Mouse (Mus musculus): ENCODE measurements at regions not wholly inside any gene's neighbourhood (a gene's known extent, or its start where the extent isn't known, plus 50 kb on each side); places are given as distances from the start of the nearest gene placed in this dataset.
A peak's percentile ranks its signal among the peaks of the same experiment; 100 is the strongest.

DNA sequence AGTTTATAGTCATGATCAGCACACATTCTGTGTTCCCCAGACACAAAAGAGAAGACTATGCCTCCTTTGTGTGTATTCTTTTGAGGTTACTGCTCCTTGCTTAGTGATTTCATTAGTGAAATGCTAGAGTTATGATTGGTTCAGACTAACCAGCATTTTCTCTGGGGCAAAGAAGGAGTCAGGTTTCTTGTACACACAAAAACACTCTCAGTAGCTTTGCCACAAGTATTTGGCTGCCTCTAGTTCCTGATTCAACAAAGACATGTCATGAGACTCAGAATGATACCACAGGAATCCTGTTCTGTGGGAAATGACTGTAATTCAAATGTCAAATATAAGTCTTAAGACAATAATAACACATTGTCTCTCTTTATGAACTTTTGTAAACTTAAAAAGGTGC, 86.9 kb downstream of the Alx1 start:
- DNase-seq, result no peak

DNA sequence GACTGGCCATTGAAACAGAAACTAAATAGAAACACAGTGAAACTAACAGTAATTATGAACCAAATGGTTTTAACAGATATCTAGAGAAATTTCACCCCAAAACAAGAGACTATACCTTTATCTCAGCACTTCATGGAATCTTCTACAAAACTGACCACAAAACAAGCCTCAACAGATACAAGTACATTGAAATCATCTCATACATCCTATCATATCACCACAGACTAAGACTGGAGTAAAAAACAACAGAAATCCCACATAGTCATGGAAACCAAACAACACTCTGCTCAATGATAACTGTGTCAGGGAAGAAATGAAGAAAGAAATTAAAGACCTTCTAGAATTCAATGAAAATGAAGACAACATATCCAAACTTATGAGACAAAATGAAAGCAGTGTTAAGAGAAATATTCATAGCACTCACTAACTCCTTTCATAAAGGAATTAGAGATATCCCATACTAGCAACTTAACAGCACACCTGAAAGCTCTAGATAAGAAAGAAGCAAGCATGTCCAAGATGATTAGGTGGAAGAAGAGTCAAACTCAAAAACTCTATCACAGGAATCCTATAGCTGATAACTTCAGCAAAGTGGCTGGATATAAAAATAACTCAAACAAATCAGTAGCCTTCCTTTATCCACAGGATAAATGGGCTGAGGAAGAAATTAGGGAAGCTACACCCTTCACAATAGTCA, 89.0 kb downstream of the Alx1 start:
- DNase-seq, result no peak

DNA sequence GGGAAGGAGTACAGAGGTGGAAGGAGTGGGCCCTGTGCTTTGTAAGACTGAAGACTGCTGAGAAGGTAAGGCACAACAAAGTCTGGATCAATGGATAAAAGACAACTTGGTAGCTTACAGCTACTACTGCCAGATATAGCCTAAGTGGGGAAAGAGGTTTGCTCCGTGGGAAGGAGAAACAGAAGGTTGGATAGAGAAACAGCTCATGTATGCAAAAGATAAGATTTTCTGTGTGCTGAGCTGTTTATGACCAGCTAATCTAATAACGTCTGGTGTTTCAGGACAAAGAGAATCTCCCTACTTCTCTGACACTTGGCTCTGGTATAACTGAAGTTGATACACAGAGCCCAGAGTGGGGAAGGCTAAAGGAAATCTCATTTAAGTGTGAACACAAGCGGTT, 98.6 kb downstream of the Alx1 start:
- DNase-seq, result no peak

DNA sequence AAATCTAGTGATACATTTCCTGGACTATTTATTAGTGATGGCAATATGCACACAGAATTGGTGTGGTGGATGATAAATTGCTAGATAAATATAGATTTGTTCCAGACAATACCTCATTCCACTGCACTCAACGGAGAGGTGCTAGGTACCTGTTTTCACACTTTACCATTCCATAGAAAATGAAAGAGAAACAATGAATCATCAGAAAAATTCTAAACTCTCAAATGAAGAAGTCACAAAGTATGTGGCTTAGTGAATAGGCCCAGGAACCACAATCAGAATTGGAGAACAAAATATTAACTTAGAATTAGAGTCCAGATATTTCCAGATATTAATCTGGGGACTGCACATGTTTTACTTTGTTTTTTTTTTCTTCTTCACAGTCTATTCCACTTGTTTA, 101.4 kb downstream of the Alx1 start:
- no peak for DNase-seq

DNA sequence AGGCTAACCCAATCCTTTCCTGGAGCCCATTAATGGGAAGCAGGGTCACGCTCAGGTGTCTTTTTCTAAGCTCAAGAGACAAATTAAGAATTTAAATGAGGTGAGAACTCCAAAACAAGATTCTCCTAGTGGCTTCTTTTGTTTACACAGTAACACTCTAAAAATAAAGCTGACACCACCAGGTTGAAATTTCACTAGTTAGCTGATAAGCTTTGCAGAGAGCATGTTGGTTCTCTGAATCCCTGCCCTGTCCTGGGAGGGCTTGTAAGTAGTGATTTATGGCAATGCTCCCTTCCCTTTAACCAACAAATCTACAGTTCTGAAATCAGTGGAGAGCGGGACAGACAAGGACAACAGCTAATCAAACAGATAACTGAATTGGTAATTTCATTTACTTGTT, 132.6 kb downstream of the Alx1 start:
- no peak for DNase-seq

DNA sequence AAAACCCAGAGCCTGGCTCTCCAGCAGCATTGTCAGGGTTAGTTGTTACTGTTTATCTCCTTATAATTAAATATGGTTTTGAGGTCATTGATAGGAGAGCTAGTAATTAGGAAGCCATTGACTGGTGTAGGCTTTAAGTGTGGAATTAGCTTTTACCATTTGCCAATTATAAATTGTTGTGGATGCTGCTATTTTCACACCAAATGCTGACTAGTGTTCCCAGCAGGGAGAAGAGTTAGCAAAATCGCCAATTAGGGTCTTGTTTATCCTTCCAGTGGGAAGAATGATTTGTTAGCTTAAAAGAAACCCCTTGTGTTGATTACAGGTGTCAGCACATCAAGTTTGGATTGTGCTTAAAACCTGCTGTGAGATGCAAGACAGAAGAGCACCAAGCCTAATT, 134.1 kb downstream of the Alx1 start:
- no peak for DNase-seq

DNA sequence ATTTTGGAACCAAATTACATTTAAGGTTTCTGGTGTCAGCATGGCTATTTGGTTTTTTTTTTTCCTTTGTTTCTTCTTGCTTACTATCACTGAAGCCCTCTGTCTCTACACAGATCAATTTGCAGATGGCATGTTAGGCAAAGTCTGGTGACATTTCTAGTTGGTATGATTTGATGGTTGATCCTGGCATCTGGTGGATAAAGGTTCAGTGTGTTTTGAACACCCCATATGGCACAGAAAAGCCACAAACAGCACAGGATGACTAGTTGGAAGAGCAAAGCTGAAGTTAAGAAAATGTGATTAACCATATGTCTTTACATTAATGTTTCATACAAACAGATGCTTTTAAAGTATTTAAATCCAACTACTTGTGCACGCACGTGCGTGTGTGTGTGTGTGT, 137.6 kb downstream of the Alx1 start:
- no peak for DNase-seq

DNA sequence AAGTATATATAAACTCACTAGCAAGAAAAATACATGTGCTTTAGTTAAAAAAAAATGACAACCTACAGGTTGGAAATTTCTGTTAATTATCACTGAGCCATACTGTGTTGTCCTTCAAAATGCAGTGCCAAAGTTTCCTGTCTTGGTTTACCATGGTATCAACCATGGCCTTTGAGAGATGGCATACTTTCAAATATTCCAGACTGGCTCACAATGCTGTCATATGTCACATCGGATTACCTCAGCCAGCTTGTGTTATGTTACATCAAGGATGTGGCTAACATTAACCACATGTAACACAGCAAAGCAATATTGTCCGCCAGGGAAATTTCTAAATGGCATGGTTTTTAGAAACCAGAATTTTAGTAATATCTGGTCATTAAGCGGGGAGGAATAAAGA, 140.3 kb downstream of the Alx1 start:
- DNase-seq, result no peak

DNA sequence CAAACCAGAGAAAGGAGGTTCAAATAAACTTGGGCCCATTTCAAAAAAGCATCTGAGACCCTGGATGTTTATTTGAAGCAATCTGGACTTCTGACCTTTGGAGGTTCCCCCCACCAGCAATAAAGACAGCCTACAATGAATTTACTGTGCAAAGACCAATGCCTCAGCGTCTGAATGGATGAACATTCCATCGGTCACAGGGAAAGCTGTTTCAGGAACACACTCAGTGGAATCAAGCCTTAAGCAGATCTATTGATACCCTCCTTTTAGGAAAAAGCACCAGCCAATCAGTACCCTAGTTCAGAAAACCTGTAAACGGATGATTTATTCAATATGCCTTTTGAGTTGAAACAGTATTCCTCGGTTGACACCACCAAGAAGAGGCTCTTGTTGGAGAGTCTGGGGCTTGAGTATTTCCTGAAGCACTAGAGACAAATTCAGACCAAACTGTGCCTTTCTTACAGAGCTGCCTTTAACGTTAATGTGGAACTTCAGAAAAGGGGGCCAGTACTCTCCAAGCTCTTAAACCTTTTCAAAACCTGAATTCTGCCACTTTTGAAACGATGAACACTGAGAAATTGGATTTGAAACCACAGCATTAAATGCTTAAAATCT, 148.1 kb downstream of the Alx1 start:
- no peak for DNase-seq

DNA sequence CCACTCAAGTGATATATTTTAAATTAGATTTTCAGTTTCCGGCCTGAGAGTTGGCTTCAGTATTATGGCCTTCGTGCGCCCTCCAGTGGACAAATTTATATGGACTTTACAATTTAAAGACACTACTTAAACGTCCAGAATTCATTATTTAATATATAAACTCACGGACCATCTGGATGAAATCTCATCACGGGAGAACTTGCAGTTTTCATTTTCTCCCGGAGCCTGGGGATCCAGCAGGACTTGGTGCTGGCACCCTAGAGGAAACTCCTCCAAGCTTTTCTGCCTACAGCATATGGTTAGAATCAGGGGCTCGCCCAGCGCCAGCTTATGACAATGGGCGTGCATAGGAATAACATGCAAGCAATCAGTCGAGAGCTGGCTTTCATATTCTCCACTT, 152.0 kb downstream of the Alx1 start:
- DNase-seq, result peak; percentile 42

DNA sequence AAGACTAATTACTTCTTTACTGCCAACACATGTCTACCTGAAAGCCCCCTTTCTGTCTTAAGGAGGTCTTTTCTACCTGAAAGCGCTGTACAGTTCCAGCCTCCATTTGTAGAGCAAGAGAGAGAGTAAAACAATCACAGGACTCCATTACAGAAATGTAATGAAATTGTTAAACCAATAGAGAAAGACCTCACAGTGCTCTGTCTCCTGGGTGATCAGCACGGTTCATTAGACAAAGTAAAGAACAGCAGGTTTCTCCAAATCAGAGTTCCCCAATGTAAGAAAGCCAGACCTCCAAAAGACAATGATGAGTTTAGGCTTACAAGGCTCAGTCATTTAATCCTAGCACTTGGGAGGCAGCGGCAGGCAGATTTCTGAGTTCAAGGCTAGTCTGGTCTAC, 153.1 kb downstream of the Alx1 start:
- DNase-seq, result no peak

DNA sequence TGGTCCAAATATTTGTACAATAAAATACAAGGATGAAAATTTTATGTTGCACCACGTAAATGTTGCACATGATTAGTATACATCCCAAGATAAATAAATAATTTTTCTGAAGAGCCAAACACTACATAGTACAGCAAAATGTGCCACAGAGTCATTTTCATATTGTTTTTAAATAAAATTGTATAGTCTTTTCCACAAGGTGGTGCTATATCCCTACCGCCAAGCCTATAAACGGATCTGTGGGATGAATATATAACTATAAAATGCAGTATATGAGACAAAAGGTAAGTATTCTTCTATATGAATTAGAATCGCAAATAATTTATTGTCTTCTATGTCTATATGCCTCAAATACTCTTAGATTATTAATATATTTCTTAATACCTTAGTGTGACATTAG, 163.1 kb downstream of the Alx1 start:
- no peak for DNase-seq

DNA sequence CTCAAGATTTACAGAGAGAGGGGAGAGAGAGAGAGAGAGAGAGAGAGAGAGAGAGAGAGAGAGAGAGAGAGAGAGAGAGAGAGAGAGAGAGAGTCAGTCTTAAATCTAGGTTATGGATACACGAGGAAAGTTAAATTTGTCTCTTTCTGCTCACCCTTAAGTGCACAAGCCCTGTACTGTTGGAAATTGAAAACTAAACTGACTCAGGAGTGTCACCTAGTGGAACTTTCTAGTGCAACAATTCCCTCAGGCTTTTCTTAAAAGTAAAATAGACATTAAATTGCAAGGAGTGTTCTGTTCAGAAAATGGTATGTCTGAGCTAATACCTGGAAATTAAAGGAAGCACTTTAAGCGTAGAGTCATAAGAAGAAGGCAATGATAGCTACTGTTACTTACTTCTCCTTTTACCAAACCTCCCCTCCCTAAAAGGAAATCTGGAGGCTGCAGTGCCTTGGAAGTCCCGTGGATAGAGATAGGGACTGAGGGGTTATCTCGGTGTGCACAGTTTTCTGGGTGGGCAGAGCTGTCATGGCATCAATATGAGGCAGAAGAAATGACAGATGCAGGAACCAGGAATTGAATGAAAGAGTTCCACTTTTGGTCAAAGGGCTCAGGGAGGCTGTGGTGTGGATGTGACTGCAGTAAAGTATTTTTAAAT, 193.3 kb downstream of the Alx1 start:
- DNase-seq, result no peak

DNA sequence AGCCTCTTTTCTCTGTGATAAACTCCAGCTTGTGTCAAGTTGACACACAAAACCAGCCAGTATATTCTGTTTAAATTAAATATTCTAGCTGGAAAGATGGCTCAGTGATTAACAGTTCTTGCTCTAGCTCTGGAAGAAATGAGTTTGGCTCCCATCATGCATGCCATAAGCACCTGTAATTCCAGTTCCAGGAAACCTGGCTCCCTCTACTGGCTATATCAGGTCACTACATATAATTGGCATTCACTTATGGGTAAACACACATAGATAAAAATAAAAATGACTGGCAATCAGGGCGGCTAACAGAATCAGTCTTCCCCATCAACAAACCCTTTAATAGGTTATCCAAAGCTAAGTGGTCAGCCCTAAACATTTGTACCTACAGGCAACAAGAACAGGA, 194.2 kb downstream of the Alx1 start:
- no peak for DNase-seq

DNA sequence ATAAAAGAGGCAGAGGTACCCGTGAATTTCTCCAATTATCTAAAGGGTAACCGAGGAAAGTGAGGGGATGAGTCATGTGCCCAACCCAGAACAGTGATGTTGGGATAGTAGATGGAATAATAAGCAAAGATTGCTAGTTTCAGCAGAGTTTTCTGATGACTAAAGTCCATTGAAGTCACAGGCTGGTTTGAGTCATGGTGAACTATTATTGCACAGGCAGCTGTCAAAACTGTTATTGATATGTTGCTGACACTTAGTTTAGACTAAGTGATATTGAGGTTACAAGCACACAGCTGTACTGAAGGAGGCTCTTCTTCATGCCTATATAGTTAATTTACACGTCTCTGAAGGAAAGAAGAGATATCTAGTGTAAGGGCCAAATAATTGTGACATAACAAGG, 200.4 kb downstream of the Alx1 start:
- no peak for DNase-seq

DNA sequence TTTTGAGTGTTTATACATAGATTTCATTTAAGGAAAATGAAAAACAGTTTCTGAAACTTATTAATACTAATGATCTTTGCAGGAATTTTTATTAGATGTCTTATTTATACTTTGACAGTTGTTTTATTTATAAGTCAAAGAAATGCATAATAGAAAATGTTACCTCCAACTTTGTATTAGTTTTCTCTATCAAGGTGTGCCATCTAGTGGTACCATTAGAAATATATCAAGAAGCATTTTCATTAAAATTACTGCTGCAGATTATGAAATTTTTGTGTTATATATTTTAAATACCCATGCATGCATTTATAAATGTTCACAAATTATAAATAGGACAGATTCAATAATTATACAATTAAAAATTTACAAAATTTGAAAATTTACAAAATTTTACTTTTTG, 206.6 kb downstream of the Alx1 start:
- DNase-seq, result no peak

DNA sequence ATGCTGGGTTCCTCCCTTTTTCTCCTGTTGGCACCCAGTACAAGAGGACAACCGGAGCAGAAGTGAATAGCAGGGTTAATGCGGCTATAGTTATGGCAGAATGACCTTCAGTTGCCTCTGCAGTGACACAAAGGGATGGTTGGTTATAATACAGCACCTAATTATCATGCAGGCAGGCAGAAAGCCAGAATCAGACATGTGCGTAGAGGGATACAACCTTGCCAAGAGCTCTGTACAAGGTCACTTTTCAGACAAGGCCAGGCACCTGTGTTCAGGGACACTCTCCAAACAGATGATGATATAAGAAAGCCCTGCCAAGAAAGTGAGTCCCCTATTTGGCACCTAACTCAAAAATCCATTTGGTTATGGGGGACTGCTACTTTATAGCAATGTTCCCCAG, 228.6 kb downstream of the Alx1 start:
- no peak for DNase-seq

DNA sequence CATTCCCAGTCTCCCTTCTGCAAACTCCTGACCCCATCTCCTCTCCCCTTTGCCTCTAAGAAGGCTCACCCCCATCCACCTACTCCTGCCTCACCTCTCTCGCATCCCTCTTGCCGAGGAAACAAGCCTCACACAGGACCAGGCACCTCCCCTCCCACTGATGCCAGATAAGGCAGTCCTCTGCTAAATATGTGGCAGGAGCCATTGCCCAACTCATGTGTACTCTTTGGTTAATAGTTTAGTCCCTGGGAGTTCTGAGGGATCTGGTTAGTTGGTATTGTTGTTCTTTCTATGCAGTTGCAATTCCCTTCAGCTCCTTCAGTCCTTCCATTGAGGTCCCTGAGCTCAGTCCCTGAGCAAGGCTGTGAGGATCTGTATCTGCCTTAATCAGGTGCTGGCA, 250.8 kb downstream of the Alx1 start:
- DNase-seq, result no peak

DNA sequence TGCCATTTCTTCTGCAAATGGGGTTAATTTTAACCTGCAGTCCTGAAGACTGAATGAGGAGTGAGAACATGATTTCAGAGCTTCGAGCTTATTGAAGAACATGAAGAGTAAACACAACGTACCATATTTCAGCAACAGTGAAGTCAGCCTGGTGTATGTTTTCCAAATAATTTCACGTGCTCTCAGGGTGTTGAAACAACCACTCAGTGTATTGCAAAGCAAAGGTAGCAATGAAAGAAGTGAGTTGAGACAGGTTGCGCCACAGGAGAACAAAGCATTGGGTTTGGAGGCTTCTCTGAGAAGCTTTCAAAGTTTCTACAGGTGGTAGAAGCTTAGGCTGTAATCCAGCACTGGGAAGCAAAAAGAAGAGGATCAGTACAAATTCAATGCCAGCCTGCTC, 251.7 kb downstream of the Rassf9 start:
- no peak for DNase-seq

DNA sequence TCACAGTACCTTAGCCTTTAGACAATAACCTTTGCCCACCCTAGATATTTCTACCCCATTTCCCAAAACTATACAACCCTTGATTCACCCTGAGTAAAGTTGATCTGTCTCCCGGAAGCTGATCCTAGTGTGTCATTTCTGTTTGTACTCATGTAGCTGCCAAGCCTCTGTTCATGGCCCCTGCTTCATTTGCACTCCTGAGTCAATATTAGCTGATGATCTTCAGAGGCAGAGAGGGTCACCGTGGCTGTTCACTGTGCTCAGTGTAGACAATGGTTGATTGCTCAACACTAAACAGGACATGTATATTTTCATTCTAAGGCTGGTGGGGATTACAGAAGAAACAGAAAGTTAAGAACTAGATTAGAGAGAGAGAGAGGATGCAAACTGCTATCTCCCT, 250.4 kb downstream of the Rassf9 start:
- DNase-seq, result no peak

DNA sequence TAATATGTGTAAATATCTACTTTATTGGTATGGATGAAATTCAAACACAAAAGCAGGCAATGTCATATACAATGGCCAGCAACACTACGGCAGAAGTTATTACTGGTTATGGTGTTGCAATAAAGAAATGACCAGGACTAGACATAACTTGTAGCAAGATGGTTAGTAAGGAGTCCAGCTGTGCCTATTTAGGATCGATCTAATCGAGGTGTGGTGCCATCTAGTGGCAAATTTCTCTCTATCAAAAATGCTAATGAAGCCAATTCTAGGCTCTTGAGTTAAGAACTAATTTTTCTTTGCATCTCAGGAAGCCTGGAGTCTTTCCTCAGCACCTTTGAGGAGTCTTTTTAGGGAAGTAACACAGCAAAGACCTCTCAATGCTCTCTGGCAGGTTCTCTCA, 223.2 kb downstream of the Rassf9 start:
- DNase-seq, result peak; percentile 69

DNA sequence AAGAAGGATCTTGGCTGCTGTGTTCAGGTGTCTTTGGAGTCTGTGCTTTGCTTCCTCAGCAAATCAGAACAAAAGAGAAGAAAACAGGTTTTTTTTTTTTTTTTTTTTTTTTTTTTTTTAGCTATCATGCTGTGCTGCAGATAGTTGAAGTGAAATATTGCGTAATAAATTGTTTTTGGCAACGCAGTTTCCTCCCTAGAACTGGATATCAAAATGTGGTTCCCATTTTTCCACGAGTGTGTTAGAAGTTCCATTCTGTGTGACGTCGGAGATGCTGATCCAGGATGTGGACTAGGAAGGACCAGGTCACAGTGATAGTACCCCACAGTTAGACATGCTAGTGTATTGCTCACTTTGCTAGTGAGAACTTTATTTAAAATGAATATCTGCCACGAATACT, 220.4 kb downstream of the Rassf9 start:
- peak; percentile 9 for DNase-seq

DNA sequence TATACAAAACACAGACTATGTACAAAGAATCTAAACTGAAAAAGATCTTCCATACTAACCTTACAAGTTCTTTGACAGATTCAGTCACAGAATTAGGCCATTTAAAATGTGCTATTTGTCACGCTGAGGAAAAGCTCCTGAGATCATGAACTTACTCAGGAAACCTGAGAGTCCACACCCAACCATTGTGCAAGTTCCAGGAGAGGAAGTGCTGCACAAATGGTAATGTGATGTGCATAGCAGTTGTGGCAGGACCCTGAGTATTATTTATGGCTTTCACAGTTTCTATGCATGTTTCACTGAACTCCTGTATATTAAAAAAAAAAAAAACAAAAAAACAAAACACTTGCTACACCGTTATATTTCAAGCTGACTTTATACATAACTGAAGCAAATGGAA, 200.2 kb downstream of the Rassf9 start:
- DNase-seq, result peak; percentile 14

DNA sequence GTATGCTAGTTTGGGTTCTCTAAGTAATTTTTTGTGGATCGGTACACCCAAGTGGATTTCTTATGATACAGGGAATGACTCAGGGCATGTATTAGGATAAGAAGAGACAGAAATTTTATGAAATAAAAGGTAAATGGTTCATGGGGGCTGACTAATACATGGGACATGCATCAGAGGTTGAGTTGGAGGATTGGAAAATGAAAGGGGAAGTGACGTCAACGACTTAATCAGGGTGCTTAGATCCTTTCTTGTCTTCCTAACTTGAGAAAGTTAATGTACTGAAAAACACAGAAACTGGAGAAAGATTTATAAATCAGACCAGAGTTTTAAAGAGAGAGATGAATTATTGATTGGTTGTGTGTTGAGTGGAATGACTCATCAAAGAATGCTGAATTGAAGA, 193.8 kb downstream of the Rassf9 start:
- no peak for DNase-seq

DNA sequence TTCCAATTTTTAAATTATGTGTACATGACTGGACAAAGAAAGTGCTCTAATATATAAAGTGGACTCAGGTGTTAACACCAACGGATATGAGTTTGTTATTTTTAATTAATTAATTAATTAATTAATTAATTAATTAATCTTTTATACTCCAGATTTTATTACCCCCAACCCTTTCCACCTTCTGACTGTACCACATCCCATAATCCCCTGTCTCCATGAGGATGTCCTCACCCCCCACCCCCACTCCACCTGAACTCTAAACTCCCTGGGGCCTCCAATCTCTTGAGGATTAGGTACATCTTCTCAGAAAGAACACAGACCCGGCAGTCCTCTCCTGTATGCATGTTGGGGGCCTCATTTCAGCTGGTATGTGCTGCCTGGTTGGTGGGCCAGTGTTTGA, 182.8 kb downstream of the Rassf9 start:
- no peak for DNase-seq

Data from kidney, postnatal 10 days (tissue).